Mouse (Mus musculus): ENCODE results near the gene 4931409K22Rik. TPM values are rescaled to one million over a fixed set of nuclear protein-coding genes. Genes with fewer than 3 reads are reported as not detected.
"Not testable (repeated sequence)": the region's sequence is repeated elsewhere in the genome, so short reads cannot be mapped to it uniquely, and the experiment has no call there.

The 4931409K22Rik gene
- total RNA-seq, 2 experiments from 2014 or later, result not detected

DNA sequence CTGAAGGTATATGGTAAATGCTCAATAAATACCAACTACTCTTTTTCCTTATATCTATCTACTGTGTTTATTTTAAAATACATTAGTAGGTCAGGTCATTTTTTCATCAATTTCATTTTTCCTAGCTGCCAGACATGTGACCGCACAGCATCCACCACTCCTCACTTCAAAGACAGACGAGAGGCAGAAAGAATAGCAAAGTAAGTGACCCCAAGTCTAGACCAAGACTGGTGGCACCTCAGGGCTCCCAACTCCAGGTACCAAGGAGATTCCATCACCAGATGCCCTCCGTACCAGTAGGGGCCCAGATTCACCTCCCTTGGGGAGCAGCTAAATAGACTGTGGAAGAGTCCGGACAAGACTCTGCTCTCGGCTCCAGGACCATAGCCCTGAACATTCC lies 37.7 kb upstream of the 4931409K22Rik start:
- ATAC-seq (replicated peaks; ENCODE audit: low FRiP score, low TSS enrichment, poor library complexity, severe bottlenecking), result no peak

DNA sequence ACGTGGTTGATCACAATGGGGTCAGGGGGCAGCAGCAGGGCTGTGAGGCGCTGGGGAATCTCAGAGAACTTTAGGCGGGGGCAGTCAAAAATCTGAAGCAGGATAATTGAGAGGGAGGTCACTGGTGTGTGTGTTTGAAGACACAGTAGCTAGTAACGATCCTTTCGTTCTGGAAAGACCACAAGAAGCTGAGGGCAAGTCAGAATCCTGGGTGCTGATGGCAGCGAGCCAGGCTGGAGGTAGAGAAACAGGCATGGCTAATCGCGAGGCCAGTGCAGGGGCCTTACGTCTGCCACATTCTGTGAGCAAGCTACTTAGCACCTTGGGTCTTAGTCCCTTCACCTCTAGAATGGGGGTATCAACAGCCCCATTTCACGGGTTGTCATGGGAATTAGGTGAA lies 37.3 kb upstream of the 4931409K22Rik start:
- no peak for ATAC-seq (replicated peaks; ENCODE audit: low FRiP score, low TSS enrichment, poor library complexity, severe bottlenecking)

GRCm38 (mm10) chr5:24593230-24593629 lies 36.6 kb upstream of the 4931409K22Rik start:
- no peak for ATAC-seq (replicated peaks; ENCODE audit: low FRiP score, low TSS enrichment, poor library complexity, severe bottlenecking)

- no peak for ATAC-seq (replicated peaks; ENCODE audit: low FRiP score, low TSS enrichment, poor library complexity, severe bottlenecking)
Observed at GRCm38 (mm10) chr5:24592471-24593160, 36.0 kb upstream of the 4931409K22Rik start.

DNA sequence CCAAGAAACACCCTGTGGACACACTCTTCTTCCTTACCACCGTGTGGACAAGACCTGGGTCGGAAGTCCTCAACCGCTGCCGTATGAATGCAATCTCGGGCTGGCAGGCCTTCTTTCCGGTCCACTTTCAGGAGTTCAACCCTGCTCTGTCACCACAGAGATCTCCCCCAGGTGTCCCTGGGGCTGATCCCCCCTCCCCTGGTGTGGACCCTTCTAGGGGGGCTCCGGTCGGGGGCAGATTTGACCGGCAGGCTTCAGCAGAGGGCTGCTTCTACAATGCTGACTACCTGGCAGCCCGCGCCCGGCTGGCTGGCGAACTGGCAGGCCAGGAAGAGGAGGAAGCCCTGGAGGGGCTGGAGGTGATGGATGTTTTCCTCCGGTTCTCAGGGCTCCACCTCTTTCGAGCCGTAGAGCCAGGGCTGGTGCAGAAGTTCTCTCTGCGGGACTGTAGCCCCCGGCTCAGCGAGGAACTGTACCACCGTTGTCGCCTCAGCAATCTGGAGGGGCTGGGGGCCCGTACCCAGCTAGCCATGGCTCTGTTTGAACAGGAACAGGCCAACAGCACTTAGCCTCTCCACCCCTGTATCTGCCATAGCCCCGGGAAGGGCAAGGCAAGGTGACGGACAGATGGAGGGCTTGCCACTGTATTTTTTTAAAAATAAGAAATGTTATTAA lies 35.3 kb upstream of the 4931409K22Rik start:
- ATAC-seq (replicated peaks; ENCODE audit: low FRiP score, low TSS enrichment, poor library complexity, severe bottlenecking), result no peak

- peak; percentile 11; the same call in 1 of the 2 replicates for ATAC-seq (replicated peaks; ENCODE audit: low FRiP score, low TSS enrichment, poor library complexity, severe bottlenecking)
Observed at GRCm38 (mm10) chr5:24591268-24591721, 34.7 kb upstream of the 4931409K22Rik start.

- ATAC-seq (replicated peaks; ENCODE audit: low FRiP score, low TSS enrichment, poor library complexity, severe bottlenecking), result no peak
Observed at GRCm38 (mm10) chr5:24589511-24590500, 33.2 kb upstream of the 4931409K22Rik start.

DNA sequence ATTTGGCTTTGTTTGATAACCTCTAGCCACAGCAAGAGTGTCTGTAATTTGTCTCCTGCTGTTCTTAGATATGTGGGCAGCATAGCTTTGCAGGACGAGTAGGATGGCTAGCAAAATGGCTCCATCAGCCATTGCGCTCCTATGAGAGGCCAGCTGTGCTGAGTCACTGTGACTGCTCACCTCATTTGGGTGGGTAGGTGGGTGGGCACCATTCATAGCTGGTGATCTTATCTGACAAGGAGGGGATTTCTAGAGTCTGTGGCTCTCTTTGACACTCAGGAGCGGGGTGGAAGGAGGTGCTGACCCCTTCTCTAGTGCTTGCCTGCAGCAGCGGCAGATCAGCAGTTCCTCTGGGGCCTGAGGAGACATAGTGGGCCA lies 30.6 kb upstream of the 4931409K22Rik start:
- peak; percentile 32 for ATAC-seq (replicated peaks; ENCODE audit: low FRiP score, low TSS enrichment, poor library complexity, severe bottlenecking)

- ATAC-seq (replicated peaks; ENCODE audit: low FRiP score, low TSS enrichment, poor library complexity, severe bottlenecking), result peak; percentile 89
Observed at GRCm38 (mm10) chr5:24586547-24587199, 30.1 kb upstream of the 4931409K22Rik start, which contains the start of gene Chpf2. Gene Chpf2, plus strand, starts transcription at chr5:24586741.

- ATAC-seq (replicated peaks; ENCODE audit: low FRiP score, low TSS enrichment, poor library complexity, severe bottlenecking), result no peak
Observed at GRCm38 (mm10) chr5:24586106-24586505, 29.5 kb upstream of the 4931409K22Rik start.

GRCm38 (mm10) chr5:24578109-24578963 lies 21.7 kb upstream of the 4931409K22Rik start:
- ATAC-seq (replicated peaks; ENCODE audit: low FRiP score, low TSS enrichment, poor library complexity, severe bottlenecking), result peak; percentile 2; the same call in 1 of the 2 replicates

DNA sequence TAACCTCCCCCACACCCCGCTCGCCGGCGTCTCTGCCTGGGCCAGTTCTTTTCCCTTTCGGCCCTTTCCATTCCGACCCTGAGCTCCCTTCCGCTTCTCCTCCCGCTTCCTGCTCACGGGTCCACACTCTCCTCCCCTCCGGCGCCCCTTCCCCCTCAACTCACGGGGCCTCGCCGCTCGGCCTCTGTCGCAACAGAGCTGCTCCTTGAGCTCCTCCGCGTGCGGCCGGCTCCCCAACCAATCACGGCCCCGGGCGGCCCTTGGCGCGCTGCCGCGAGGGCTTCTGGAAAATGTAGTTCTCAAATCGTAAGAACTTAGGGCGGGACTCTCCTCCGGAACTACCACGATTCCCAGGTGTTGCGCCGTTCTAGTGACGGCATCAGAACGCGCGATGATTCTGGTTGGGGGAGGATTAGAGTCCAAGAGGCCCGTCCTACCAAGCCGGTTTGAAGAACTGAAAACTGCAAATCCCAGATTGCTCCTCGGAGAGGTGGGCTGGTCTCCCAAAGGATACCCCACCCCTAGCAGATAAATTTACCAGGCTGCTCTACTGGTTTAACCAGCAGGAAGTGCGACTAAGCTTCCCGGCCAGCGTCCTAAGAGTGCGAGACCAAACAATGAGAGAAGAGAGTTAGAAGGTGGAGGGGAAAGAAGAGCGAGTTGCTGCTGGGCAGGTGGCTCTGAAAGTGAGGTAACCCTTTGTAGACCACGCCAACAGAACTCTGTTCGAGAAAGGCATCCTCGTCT lies 20.7 kb upstream of the 4931409K22Rik start, which contains the start of gene Abcf2:
TSS of gene Abcf2 (minus strand) at position 285 of the 747 bp plus-strand sequence.
- peak; percentile 95 for ATAC-seq (replicated peaks; ENCODE audit: low FRiP score, low TSS enrichment, poor library complexity, severe bottlenecking)

GRCm38 (mm10) chr5:24576801-24577182 lies 20.2 kb upstream of the 4931409K22Rik start:
- ATAC-seq (replicated peaks; ENCODE audit: low FRiP score, low TSS enrichment, poor library complexity, severe bottlenecking), result peak; percentile 30

- no peak for ATAC-seq (replicated peaks; ENCODE audit: low FRiP score, low TSS enrichment, poor library complexity, severe bottlenecking)
Observed at GRCm38 (mm10) chr5:24575948-24576347, 19.3 kb upstream of the 4931409K22Rik start.

- ATAC-seq (replicated peaks; ENCODE audit: low FRiP score, low TSS enrichment, poor library complexity, severe bottlenecking), result not testable (repeated sequence)
Observed at GRCm38 (mm10) chr5:24555335-24555734, 1.3 kb downstream of the 4931409K22Rik start.

GRCm38 (mm10) chr5:24553621-24554244 lies 2.9 kb downstream of the 4931409K22Rik start:
- no peak for ATAC-seq (replicated peaks; ENCODE audit: low FRiP score, low TSS enrichment, poor library complexity, severe bottlenecking)

DNA sequence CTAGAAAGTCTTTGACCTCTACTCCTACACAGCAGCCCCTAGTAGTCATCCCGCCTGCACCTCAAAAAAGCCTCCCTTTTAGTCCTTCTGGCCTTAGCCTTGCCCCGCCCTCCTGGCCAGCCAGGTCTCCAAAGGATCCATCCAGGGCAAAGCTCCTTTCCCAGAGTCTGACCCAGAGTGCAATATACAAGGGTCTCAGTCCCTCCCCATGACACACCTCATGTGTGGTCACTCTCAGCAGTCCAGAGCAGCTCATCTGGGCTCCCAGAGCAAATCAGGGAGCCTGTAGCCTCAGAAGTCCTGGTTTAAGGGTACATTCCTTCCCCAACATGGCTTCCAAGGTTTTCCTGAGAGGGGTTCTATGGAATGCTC lies 5.3 kb downstream of the 4931409K22Rik start:
- ATAC-seq (replicated peaks; ENCODE audit: low FRiP score, low TSS enrichment, poor library complexity, severe bottlenecking), result no peak

Data from megakaryocyte-erythroid progenitor cell, adult 5-6 weeks (primary cell).